Mouse (Mus musculus): Measurements from ENCODE around the gene Olfr53. TPM values are rescaled to one million over a fixed set of nuclear protein-coding genes. Genes with fewer than 3 reads are reported as not detected.

The Olfr53 gene
- polyA plus RNA-seq, 1 experiment from 2014 or later: not detected

- Histone ChIP-seq H3K9me3 (ENCODE audit: control insufficient read depth, low read length) (no peaks in the 10 kb centered on the region), H3K4me2 (no peak within 1 kb of the TSS), H3K36me3 (ENCODE audit: control insufficient read depth, insufficient read depth, low read length) (no peaks in the 10 kb centered on the region), H3K4me3 (ENCODE audit: low read depth, low read length) (no peak within 1 kb of the TSS), H3K9ac (ENCODE audit: low read depth, low read length) (no peak within 1 kb of the TSS), H3K27me3 (replicated peaks; ENCODE audit: control insufficient read depth, insufficient read depth, low read length) (no peaks in the 10 kb centered on the region), H3K4me1 (replicated peaks; ENCODE audit: control insufficient read depth, insufficient read depth, low read length) (no peaks in the 10 kb centered on the region), H3K27ac (ENCODE audit: low read depth, low read length) (no peak within 1 kb of the TSS)
- ATAC-seq (replicated peaks; ENCODE audit: low FRiP score): no peak
- DNase-seq (ENCODE audit: low spot score): no peak
Observed at GRCm38 (mm10) chr7:140696967-140697366, 50.7 kb downstream of the Olfr53 start, which contains the start of gene Olfr541. Gene Olfr541 (plus strand): TSS chr7:140697267.

Other genes with a start within 250 kb of the Olfr53 start
- not detected in 2 replicates for gene Olfr531, start 243.5 kb upstream of the Olfr53 start, polyA plus RNA-seq (2014; fragmentation: Nextera tagmentation; extraction: Ambion mirVana)
- not detected in 2 replicates for gene Olfr532, start 224.8 kb upstream of the Olfr53 start, polyA plus RNA-seq (2014; fragmentation: Nextera tagmentation; extraction: Ambion mirVana)
- gene Olfr533, start 183.1 kb upstream of the Olfr53 start, polyA plus RNA-seq (2014; fragmentation: Nextera tagmentation; extraction: Ambion mirVana): not detected in 2 replicates
- gene Olfr535, start 162.2 kb upstream of the Olfr53 start, polyA plus RNA-seq (2014; fragmentation: Nextera tagmentation; extraction: Ambion mirVana): not detected in 2 replicates
- not detected in 2 replicates for gene Olfr536, start 139.1 kb upstream of the Olfr53 start, polyA plus RNA-seq (2014; fragmentation: Nextera tagmentation; extraction: Ambion mirVana)
- gene Olfr538, start 78.6 kb upstream of the Olfr53 start, polyA plus RNA-seq (2014; fragmentation: Nextera tagmentation; extraction: Ambion mirVana): not detected in 2 replicates
- gene Olfr46, start 45.2 kb upstream of the Olfr53 start, polyA plus RNA-seq (2014; fragmentation: Nextera tagmentation; extraction: Ambion mirVana): not detected in 2 replicates
- gene Olfr61, start 17.5 kb upstream of the Olfr53 start, polyA plus RNA-seq (2014; fragmentation: Nextera tagmentation; extraction: Ambion mirVana): not detected in 2 replicates
- gene Olfr539, start 13.5 kb downstream of the Olfr53 start, polyA plus RNA-seq (2014; fragmentation: Nextera tagmentation; extraction: Ambion mirVana): not detected in 2 replicates
- gene Olfr45, start 35.5 kb downstream of the Olfr53 start, polyA plus RNA-seq (2014; fragmentation: Nextera tagmentation; extraction: Ambion mirVana): not detected in 2 replicates
- gene Olfr541, start 50.8 kb downstream of the Olfr53 start, polyA plus RNA-seq (2014; fragmentation: Nextera tagmentation; extraction: Ambion mirVana): not detected in 2 replicates
- gene Cyp2e1, start 117.3 kb downstream of the Olfr53 start, polyA plus RNA-seq (2014; fragmentation: Nextera tagmentation; extraction: Ambion mirVana): not detected in 2 replicates
- gene Syce1, start 141.4 kb downstream of the Olfr53 start, polyA plus RNA-seq (2014; fragmentation: Nextera tagmentation; extraction: Ambion mirVana): 0.58 TPM in 1 of 2 replicates, not detected in the other
- gene Zfp941, start 175.7 kb downstream of the Olfr53 start, polyA plus RNA-seq (2014; fragmentation: Nextera tagmentation; extraction: Ambion mirVana): 0.63 and 0.96 TPM in 2 replicates
- 2.7 and 3.7 TPM in 2 replicates for gene Urah, start 188.6 kb downstream of the Olfr53 start, polyA plus RNA-seq (2014; fragmentation: Nextera tagmentation; extraction: Ambion mirVana)
- not detected in 2 replicates for gene Scgb1c1, start 199.1 kb downstream of the Olfr53 start, polyA plus RNA-seq (2014; fragmentation: Nextera tagmentation; extraction: Ambion mirVana)
- gene Odf3, start 201.4 kb downstream of the Olfr53 start, polyA plus RNA-seq (2014; fragmentation: Nextera tagmentation; extraction: Ambion mirVana): not detected in 2 replicates
- gene Gm45785, start 209.9 kb downstream of the Olfr53 start, polyA plus RNA-seq (2014; fragmentation: Nextera tagmentation; extraction: Ambion mirVana): not detected in 2 replicates
- 44.3 and 45.4 TPM in 2 replicates for gene Ric8a, start 210.5 kb downstream of the Olfr53 start, polyA plus RNA-seq (2014; fragmentation: Nextera tagmentation; extraction: Ambion mirVana)
- gene Bet1l, start 211.1 kb downstream of the Olfr53 start, polyA plus RNA-seq (2014; fragmentation: Nextera tagmentation; extraction: Ambion mirVana): 21.5 and 25.1 TPM in 2 replicates
- 162 and 183 TPM in 2 replicates for gene Psmd13, start 235.5 kb downstream of the Olfr53 start, polyA plus RNA-seq (2014; fragmentation: Nextera tagmentation; extraction: Ambion mirVana)
- 19.9 and 24.5 TPM in 2 replicates for gene Sirt3, start 235.9 kb downstream of the Olfr53 start, polyA plus RNA-seq (2014; fragmentation: Nextera tagmentation; extraction: Ambion mirVana)

Measured in liver, embryonic 11.5 days (tissue).